Mouse (Mus musculus): ENCODE data around the gene Gm49318.

The Gm49318 gene

DNA sequence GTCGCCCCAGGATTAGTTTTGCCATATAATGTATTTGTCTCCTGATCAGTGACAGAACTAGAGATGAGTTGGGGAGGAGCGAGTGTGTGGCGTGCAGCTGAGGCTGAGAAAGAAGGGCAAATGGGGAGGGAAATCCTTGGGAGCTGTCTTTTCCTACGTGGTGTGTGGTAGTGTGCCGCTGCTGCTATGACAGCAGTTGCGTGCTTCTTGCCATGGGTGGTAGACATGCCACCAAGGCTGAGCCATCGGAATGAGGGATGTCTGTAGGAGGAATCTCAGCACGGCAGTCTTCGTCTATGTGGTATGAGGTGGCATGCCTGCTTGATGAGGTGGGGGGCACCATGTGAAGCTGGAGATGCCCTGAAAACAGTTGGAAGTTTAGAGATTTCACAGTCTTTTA, 40.7 kb downstream of the Gm49318 start:
- no peak for DNase-seq (ENCODE audit: low spot score)

DNA sequence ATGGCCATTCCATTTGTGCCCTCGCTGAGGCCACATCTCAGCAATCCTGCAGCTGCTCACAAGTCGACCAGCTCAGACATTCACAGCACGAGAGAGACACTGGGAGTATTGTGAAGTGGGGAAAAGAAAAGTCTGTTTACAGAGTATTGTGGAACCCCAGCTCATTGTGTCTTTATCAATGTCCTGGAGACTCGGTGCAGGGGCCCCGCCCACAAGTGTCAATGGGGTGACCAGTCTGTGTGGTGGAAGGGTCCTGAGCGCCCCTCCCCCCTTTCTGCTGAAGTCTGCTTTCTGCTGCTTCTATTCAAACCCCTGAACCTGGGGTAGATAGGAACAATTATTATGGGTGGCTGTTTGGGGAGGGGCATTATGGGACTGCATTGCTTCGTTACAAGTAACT, 42.6 kb downstream of the Gm49318 start:
- DNase-seq (ENCODE audit: low spot score): peak; percentile 64

DNA sequence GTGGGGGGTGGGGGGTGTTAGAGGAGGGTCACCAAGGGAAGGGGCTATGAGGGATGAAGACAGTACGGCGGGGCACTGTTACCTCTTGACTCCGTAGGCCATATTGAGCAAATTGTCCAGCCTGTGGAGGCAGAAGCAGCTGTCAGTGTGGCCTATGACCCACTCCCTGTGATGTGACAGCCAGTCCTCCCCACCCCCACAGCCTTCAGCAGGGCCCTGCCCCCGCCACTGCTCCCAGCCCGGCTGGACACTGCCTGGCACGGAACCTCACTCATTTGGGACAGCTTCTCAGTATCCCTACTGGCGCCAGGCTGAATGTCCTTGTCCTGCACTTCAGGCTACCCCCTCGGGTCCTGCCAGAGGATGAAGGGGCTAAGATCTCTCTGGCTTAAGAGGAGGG, 46.5 kb downstream of the Gm49318 start:
- DNase-seq (ENCODE audit: low spot score): peak; percentile 57

DNA sequence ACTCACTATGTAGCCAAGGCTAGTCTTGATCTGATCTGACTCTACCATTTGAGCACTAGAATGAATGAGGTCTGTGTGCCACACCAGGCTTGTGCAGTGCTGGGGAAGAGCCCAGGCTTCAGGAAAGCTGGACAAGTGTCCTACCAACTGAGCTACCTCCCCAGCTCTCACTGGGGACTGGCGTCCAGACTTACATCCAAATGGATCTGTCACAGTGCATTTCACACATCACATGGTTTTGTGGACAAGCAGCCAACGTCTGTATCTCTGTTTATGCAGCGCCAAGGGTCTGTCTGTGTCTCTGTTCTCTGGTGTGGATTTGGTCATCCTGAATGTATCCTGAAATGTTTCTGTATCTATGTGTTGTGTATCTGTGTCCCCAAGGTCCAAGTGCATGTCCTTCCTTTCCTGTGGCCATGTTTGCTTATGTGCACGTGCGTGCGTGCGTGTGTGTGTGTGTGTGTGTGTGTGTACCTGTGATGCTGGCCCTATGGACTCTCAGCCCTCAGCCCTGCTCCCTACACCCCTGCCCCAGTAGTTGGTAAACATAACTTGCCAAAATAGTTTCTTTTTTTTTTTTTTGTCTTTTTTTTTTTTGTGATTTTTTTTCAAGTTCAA, 53.7 kb downstream of the Gm49318 start:
- DNase-seq (ENCODE audit: low spot score): no peak

DNA sequence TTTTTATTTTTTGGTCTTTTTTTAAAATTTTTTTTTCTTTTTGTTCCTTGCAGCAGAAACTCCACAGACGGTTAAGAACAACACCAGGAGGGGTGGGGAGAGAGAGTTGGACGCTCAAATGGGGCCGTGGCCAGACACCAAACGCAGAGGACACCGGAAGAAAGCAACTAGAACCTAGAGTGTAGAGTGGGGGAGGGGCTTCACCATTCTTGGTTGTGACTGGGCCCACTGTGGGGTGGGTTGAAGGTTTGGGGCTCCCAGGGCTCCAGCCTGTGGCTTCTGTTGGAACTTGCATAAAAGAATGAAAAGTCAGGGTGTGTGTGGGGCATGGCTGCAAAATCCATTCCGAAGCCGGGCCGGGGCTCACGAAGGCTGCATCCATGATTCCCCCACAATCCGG, 54.8 kb downstream of the Gm49318 start:
- no peak for DNase-seq (ENCODE audit: low spot score)

DNA sequence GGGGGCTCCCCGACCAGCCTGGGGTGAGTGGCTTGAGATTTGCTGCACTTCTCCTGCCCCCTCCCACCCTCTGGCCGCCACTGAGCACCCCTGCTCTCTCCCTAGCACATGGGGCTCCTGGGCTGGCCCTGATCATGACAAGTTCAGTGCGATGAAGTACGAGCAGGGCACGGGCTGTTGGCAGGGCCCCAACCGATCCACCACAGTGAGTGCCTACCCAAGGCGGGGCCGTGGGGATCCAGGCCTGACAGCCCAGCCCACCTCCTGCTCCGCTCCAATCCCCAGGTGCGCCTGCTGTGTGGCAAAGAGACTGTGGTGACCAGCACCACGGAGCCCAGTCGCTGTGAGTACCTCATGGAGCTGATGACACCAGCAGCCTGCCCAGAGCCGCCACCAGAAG, 58.3 kb downstream of the Gm49318 start:
- no peak for DNase-seq (ENCODE audit: low spot score)

DNA sequence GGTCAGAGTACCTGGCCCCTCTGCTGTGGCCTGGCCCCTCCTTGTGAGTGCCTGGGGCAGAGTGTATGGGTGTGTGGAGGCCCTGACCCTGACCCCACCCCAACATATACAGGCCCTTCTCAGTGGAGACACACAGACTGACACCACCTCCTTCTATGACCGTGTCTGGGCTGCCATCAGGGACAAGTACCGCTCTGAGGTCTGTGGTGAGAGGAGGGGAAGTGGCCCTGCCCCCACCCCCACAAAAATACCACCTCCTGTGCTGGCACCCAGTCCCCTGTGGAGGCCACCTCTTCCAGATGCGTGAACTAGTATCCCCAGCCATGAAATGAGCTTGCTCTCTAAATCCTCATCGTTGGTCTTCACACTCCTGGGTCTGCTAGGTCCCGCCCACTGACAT, 60.0 kb downstream of the Gm49318 start:
- no peak for DNase-seq (ENCODE audit: low spot score)

DNA sequence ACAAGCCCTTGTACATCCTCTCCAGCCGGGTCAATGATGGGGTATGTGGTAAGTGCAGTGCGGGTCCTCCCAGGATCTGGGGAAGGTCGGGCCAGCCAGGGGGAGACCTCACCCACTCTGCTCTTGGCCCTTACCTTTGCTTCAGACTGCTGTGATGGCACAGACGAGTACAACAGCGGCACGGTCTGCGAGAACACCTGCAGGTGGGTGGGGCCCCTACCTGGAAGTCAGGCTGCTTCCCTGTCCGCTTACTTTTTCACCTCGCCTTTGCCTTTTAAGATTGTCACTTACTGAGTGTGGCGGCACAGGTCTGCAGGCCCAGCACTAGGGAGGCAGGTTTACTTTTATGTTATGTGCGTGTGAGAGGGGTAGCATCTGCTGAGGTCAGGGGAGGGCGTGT, 66.5 kb downstream of the Gm49318 start:
- DNase-seq (ENCODE audit: low spot score): no peak

DNA sequence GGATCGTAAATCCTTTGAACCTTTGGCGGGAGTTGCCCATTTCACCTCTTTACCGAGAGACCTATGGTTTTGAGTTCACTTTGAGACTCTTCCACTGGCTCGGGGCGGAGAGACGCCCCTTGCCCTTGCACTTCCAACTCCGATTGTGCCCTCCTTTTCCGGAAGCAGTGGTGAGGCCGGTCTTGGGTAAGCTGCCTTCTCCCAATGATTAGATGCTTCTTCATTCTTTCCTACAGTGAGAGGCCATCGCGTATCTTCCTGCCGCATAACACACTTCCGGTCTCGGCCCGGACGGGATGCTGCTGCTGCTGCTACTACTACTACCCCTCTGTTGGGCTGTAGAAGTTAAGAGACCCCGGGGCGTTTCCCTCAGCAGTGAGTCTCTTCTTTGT, 67.9 kb downstream of the Gm49318 start:
- peak; percentile 64 for DNase-seq (ENCODE audit: low spot score)

DNA sequence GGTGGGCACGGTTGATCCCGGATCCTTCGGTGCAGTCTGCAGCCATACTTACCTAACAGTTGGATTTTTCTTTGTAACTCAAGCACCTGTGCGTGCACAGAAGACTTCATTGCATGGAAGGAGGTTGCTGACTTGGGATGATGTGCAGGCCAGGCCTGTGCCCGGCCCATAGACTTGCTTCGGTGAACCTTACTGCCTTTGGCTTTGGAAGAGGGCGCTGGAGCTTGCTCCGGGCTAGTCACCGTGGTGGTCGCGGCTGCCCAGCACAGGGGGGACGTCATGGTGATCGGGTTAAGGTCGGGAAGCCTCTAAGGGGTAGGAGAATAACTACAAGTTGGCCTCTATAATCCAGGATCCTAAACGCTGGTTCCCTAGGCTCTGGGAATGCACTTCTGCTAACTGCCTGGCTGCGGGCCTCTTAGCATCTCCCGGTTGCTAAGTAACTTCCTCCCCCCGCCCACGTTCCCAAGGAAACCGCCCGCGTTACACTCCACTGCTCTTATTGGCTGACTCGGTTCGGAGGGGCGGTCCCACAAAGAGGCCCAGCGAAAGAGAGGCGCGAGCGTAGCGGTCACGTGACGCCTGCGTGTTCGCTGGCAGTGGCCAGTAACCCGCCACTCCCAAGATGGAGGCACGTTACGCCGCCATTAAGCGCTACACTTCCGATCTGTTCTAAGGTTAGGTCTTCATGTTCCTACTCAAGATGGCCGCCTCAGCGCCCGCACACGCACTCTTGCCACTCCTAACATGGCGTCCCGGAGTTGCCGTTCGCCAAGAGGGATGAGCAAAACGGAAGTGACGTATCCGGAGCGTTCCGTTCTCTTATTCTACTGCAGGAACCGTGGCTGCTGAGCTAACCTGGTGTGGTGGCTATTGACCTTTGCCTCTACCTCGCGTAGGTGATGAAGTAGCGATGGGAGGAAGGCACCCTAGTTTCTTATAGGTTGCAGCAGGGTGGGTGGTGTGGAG, 68.6 kb downstream of the Gm49318 start, which contains the start of the genes Ccdc151 and Prkcsh:
Gene Ccdc151 (minus strand): TSS at position 441 of the 969 bp plus-strand sequence.
Gene Prkcsh (plus strand): TSS at position 613 of the 969 bp plus-strand sequence.
- peak; percentile 100 for DNase-seq (ENCODE audit: low spot score)

DNA sequence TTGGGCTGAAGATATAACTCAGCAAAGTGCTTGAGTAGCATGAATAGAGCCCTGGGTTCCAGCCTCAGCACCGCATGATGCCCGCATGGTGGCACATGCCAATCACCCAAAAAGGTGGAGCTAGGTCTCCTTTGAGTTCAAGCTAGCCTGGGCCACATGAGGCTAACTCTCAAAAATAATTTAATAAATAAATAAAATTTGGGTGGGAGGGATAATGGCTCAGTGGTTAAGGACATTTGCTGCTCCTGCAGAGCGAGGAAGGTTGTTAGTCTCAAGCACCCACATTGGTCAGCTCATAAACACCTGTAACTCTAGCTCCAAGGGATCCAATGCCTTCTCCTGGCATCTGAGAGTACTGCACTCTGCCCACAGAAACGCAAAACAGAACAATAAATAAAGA, 69.4 kb downstream of the Gm49318 start:
- DNase-seq (ENCODE audit: low spot score): no peak

DNA sequence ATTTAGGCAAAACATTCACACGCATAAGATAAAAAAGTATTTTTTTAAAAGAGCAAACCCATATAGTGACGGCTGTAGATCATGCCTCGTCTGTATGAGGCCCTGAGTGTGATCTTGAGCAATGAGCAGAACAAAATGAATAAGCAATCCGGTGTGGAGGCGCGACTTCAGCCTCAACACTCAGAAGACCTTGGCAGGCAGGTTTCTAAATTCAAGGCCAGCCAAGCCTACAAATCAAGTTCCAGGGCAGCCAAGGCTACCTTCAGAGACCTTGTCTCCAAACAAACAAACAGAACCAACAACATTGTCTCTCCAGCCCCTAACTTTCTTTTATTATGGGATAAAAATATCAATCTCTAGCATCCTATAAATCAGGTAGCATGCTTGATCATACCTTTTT, 70.8 kb downstream of the Gm49318 start:
- no peak for DNase-seq (ENCODE audit: low spot score)

DNA sequence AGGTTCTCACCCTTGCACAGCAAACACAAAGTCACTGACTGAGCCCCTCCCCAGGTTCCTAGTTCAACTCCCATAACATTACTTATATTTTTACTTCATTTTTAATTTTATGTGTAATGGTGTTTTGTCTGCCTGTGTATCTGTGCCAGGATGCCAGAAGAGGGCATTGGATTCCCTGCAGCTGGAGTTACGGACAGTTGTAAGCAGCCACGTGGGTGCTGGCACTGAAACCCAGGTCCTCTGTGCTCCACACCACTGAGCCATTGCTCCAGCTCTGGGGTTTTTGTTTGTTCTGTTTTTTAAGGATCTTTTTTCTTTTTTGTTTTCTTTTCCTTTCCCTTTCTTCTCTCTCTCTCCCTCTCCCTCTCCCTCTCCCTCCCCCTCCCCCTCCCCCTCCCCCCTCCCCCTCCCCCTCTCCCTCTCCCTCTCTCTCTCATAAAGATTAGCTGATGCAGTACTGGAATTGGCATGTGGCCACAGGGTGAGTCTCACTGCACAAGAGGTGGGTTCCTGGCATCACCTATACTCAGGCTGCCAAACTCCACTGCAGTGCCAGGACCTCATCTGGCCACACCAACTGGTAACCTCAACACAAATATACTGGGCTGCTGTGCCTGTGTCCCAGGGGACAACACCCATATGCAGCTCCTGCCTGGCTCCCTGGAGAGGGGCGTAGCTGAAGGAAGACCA, 74.7 kb downstream of the Gm49318 start:
- DNase-seq (ENCODE audit: low spot score): no peak

DNA sequence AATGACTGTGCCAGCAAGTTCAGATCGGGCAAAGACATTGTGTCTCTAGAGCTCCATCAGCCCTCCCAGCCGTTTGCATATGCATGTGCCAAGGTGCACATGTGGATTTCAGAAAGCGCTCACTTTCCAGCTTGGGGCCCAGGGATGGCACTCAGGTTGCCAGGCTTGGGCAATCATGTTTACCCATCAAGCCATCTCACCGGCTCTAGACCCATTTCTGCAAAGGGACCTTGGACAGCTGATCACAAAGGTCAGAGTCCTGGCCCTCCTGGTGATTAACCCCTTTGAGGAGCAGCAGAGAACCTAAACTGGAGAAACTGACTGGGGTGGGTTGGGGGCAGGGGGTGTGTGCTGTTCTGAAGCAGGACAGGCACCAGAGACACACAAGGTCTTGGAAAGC, 78.8 kb downstream of the Gm49318 start:
- DNase-seq (ENCODE audit: low spot score): no peak

DNA sequence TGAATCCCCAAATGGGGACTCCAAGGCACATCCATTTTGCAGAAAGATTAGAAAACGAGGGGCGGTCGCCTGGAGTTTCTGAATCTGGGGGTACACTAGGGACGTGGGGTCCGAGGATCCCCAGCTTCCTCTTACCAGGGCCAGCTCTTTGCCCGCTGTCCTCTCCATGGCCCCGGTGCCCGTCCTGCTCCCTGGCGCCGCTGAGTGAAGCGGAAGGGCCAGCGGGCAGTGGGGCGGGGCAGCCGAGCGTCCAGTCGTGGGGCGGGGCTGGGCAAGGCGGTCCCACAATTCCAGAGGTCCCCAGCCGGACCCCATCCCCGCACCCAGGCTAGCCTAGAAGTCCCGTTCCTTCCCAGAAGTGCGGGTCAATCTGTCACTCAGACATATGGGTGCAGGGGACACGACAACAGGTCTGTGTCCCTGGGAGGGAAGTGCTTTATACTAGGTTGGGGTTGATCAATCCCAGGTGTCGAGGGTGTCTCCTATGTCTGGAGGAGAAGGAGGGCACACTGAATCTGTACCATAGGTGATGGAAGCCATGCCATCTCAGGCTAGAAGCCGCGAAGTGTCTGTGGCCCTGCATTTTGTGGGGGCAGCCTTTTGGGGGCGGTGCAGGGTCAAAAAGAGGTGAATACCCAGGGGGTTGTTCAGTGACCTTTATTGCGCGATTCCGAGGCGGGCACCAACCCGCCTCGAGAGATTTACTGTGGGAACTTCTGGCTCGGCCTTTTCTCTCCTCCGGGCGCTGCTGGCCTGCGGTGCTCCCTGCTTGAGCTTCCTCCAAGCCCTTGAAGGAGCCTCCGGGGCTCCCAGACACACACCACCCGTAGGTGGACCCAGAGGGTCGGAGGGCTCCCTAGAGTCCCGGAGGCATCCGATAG, 81.6 kb downstream of the Gm49318 start, which contains the start of gene Rgl3:
Gene Rgl3 (minus strand): TSS at position 217 of the 881 bp plus-strand sequence.
- DNase-seq (ENCODE audit: low spot score): peak; percentile 61

DNA sequence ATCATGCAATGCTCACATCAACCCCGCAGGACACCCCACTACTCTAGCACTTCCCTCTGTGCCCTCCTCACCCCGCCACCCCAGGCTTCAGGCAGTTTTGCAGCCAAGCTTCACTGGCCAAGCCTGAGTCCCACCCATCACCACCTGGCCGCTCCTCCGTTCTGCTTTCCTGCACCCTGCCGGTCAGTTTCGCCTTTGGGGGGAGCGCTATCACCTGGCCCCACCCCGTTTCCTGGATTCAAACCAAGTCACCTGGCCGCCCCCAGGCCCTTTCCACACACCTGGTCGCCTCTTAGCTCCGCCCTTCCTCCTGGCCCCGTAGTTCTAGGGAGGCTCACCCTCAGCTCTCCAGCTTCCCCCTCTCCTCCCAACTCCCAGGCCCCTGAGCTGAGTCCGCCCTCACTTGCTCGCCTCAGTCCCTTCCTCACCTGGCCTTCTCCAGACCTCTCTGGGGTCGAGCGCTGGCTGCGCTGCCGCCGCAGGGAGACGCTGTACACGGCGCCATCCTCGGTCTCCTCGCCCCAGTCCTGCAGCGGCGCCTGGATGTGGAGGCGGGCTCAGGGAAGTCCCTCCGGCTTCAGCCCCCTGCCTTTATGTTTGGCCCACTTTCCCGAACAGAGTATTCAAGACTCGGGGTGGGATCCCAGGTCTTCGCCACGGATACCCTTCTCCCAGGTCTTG, 82.5 kb downstream of the Gm49318 start:
- DNase-seq (ENCODE audit: low spot score): peak; percentile 47

DNA sequence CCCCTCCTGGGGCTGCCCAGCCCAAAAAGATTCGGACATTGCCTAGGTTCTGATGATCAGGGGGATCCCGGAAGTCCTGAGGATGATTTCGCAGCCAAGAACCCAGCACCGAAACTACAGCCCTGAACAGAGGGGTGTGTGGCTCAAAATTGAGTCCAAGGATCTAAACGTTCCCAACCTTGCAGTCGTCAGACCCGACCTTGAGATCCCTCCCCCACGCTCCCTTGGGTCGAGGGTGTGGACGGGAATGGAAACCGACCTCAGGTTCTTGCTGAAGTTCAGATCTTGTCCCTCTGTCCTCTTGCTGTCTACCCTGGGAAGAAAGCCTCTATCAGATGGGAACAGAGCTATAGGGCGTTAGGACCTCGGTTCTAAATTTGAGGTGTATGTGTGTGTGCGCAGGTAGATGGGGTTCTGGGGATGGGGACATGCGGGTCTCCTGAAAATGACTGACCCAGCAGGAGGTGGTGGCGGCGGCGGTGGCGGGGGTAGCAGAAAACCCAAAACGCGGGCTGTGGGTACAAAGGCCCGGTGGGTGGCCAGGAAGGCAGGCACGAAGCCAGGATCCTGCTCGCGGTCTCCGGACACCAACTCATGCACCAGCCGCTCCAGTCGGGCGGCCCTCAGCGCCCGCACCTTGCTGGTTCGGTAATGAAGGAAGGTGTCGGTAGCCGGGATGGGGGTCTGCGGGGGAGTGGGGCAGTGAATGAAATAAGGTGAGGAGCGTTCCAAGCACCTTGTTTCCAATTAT, 83.3 kb downstream of the Gm49318 start:
- DNase-seq (ENCODE audit: low spot score): no peak

Measured in embryo, embryonic 10 days (tissue).